Mouse (Mus musculus) hindbrain, postnatal 0 days (tissue): ENCODE data around the gene Lysmd2. TPM values are rescaled to one million over a fixed set of nuclear protein-coding genes. Genes with fewer than 3 reads are reported as not detected.

Experiments used
- ATAC-seq: fragments of 200-750 bp; cut with Nextera tagmentation; 2 replicates; pipeline ENCODE4 v1.8.0; 2017; ENCODE audit warnings: mild to moderate bottlenecking, moderate TSS enrichment, moderate library complexity
- DNase-seq: peaks from one replicate; pipeline ENCODE4 v3.0.0-alpha.2; 2015; ENCODE audit warnings: low spot score
- H3K27ac ChIP-seq: fragments of 300-500 bp; sonication (generic); 2 replicates; pipeline ENCODE4 v1.5.1; 2014; ENCODE audit warnings: mild to moderate bottlenecking
- H3K27me3 ChIP-seq: fragments of 300-500 bp; sonication (generic); 2 replicates; pipeline ENCODE4 v1.6.1; 2014; ENCODE audit warnings: low read length, mixed read lengths; ENCODE audit not compliant: insufficient read depth
- H3K36me3 ChIP-seq: fragments of 300-500 bp; sonication (generic); 2 replicates; pipeline ENCODE4 v1.6.1; 2014; ENCODE audit warnings: low read length, mixed read lengths; ENCODE audit not compliant: insufficient read depth
- H3K4me1 ChIP-seq: fragments of 300-500 bp; sonication (generic); 2 replicates; pipeline ENCODE4 v1.6.1; 2014; ENCODE audit warnings: antibody characterized with exemption, low read length, mixed read lengths; ENCODE audit not compliant: insufficient read depth
- H3K4me2 ChIP-seq: fragments of 300-500 bp; sonication (generic); 2 replicates; pipeline ENCODE4 v1.6.1; 2014; ENCODE audit warnings: low read depth, mild to moderate bottlenecking, low read length, moderate library complexity, mixed read lengths
- H3K4me3 ChIP-seq: fragments of 300-500 bp; sonication (generic); 2 replicates; pipeline ENCODE4 v1.5.1; 2014; ENCODE audit warnings: low read length
- H3K9ac ChIP-seq: fragments of 300-500 bp; sonication (generic); replicated peaks from 2 replicates; pipeline ENCODE4 v1.6.1; 2014; ENCODE audit warnings: mild to moderate bottlenecking, low read length, moderate library complexity, mixed read lengths
- H3K9me3 ChIP-seq: fragments of 300-500 bp; sonication (generic); 2 replicates; pipeline ENCODE4 v1.6.1; 2016; ENCODE audit warnings: low read length, mixed read lengths
- CTCF ChIP-seq: IDR thresholded peaks from 2 replicates; pipeline ENCODE4 v1.5.1; 2016; ENCODE audit warnings: antibody characterized with exemption, control low read depth, low read depth
- WGBS: fragments of 180-500 bp; shearing (Covaris S2); extraction: QIAGEN DNeasy Blood & Tissue Kit; methylation state at CpG from one replicate; pipeline ENCODE4 v1.1.7; 2014; 5-methylcytosine and 5-hydroxymethylcytosine counted together
- polyA plus RNA-seq: library from polyadenylated mRNA; unstranded; fragments of >200 nt; fragmentation: Nextera tagmentation; extraction: Ambion mirVana; gene quantifications from 2 replicates; pipeline ENCODE4 v1.2.1, GENCODE M21; 2015
- total RNA-seq: library from RNA; depleted of rRNA; stranded (reverse); fragments of >200 nt; gene quantifications from 2 replicates; pipeline ENCODE4 v1.2.3, GENCODE M21; 2014

Lysmd2 gene
- total and polyA plus RNA-seq, 2 experiments from 2014 or later, result 37.3 to 39.7 TPM

GRCm38 (mm10) chr9:75597596-75597995 is 27.9 kb upstream of the Lysmd2 start:
- 68% methylated on average over 4 of the region's 4 CpGs for WGBS
- H3K9ac ChIP-seq, result no peak overlapping the region
- H3K4me2 ChIP-seq, result no peak overlapping the region
- peaks cover 26% of the 10 kb centered on the region for H3K36me3 ChIP-seq
- no peaks in the 10 kb centered on the region for H3K27me3 ChIP-seq
- peaks cover 19% of the 10 kb centered on the region for H3K4me1 ChIP-seq
- no peak for DNase-seq
- no peak for TF ChIP-seq CTCF
- no peak overlapping the region for H3K4me3 ChIP-seq
- peak overlapping the region; percentile 26; the same call in 1 of the 2 replicates for H3K27ac ChIP-seq
- ATAC-seq, result no peak
- no peaks in the 10 kb centered on the region for H3K9me3 ChIP-seq

DNA sequence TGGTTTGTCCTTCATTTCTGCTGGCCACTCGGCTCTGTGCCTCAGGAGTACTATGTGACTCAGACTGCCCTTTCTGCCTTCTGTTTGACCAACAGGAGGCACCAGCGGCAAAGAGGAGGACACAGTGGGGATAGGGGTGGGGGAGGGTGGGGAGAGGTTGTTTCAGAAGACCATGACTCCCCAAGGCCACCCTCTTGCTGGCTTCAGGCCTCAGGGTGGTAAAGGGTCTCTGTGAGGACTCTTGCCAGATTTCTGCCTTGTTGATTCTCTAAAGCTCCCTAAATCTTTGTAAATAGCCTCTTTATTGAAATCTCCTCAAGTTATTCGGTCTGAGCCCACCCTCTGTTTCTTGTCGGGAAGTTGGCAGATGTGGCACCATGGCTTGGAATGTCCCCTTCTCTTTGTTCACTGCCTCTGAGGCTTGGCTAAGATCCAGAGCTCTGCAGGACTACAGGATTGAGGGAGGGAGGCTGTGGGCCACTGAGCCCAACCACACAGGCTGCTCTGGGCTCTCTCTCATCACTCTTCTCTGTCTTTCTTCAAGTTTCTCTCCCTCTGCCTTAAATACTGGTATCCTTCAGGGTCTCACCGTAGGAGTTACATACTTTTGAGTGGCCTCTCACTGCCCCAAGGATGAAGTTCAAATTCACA is 26.2 kb upstream of the Lysmd2 start:
- peak overlapping the region; percentile 77 for H3K27ac ChIP-seq
- peaks cover 12% of the 10 kb centered on the region; the same call in 1 of the 2 replicates for H3K36me3 ChIP-seq

GRCm38 (mm10) chr9:75600166-75600934 is 25.2 kb upstream of the Lysmd2 start:
- no peaks in the 10 kb centered on the region for H3K9me3 ChIP-seq
- peaks cover 10% of the 10 kb centered on the region; the same call in 1 of the 2 replicates for H3K36me3 ChIP-seq
- peak overlapping the region; percentile 77 for H3K27ac ChIP-seq
- no peaks in the 10 kb centered on the region for H3K27me3 ChIP-seq
- no peak for TF ChIP-seq CTCF
- DNase-seq, result peak; percentile 75
- H3K4me2 ChIP-seq, result no peak overlapping the region
- peak; percentile 30; the same call in 1 of the 2 replicates for ATAC-seq
- H3K9ac ChIP-seq, result no peak overlapping the region
- no peak overlapping the region for H3K4me3 ChIP-seq
- 53% methylated on average over 7 of the region's 7 CpGs for WGBS
- H3K4me1 ChIP-seq, result peaks cover 19% of the 10 kb centered on the region

More for the DNA sequence above, 26.2 kb upstream of the Lysmd2 start:
- TF ChIP-seq CTCF, result peak; percentile 66
- Histone ChIP-seq H3K9ac (no peak overlapping the region), H3K4me2 (no peak overlapping the region), H3K4me3 (no peak overlapping the region), H3K9me3 (no peaks in the 10 kb centered on the region), H3K27me3 (no peaks in the 10 kb centered on the region), H3K4me1 (peaks cover 19% of the 10 kb centered on the region)
- peak; percentile 96 for ATAC-seq
- whole genome bisulfite sequencing, result 21% methylated on average over 5 of the region's 5 CpGs
- peak; percentile 94 for DNase-seq

GRCm38 (mm10) chr9:75601510-75601909 is 24.0 kb upstream of the Lysmd2 start:
- no peak overlapping the region for H3K9ac ChIP-seq
- H3K27me3 ChIP-seq, result no peaks in the 10 kb centered on the region
- DNase-seq (no peak), ATAC-seq (no peak)
- TF ChIP-seq CTCF, result no peak
- no peaks in the 10 kb centered on the region for H3K9me3 ChIP-seq
- H3K36me3 ChIP-seq, result peaks cover 8% of the 10 kb centered on the region; the same call in 1 of the 2 replicates
- 61% methylated on average over 12 of the region's 12 CpGs for WGBS
- peaks cover 19% of the 10 kb centered on the region for H3K4me1 ChIP-seq
- H3K4me3 ChIP-seq, result no peak overlapping the region
- H3K27ac ChIP-seq, result no peak overlapping the region
- H3K4me2 ChIP-seq, result no peak overlapping the region

GRCm38 (mm10) chr9:75607496-75607895 is 18.0 kb upstream of the Lysmd2 start:
- no peaks in the 10 kb centered on the region for H3K9me3 ChIP-seq
- H3K27ac ChIP-seq, result no peak overlapping the region
- no peak overlapping the region for H3K4me2 ChIP-seq
- no peak overlapping the region for H3K4me3 ChIP-seq
- no peak for ATAC-seq
- H3K27me3 ChIP-seq, result no peaks in the 10 kb centered on the region
- TF ChIP-seq CTCF, result no peak
- 89% methylated on average over 4 of the region's 4 CpGs for WGBS
- no peak for DNase-seq
- peaks cover 6% of the 10 kb centered on the region; the same call in 1 of the 2 replicates for H3K36me3 ChIP-seq
- no peak overlapping the region for H3K9ac ChIP-seq
- H3K4me1 ChIP-seq, result no peaks in the 10 kb centered on the region

GRCm38 (mm10) chr9:75609505-75609904 is 16.0 kb upstream of the Lysmd2 start:
- ATAC-seq (peak; percentile 35; the same call in 1 of the 2 replicates), DNase-seq (peak; percentile 63)
- peaks cover 3% of the 10 kb centered on the region; the same call in 1 of the 2 replicates for H3K36me3 ChIP-seq
- no peaks in the 10 kb centered on the region for H3K27me3 ChIP-seq
- H3K9me3 ChIP-seq, result no peaks in the 10 kb centered on the region
- H3K27ac ChIP-seq, result peak overlapping the region; percentile 95
- no peaks in the 10 kb centered on the region for H3K4me1 ChIP-seq
- H3K4me3 ChIP-seq, result peak overlapping the region; percentile 88
- H3K9ac ChIP-seq, result peak overlapping the region; percentile 90
- TF ChIP-seq CTCF, result no peak
- H3K4me2 ChIP-seq, result peak overlapping the region; percentile 69
- WGBS, result 13% methylated on average over 1 of the region's 1 CpGs
